Mouse (Mus musculus) layer of hippocampus, postnatal 36 days (tissue): Measurements from ENCODE around the gene Umad1. TPM values are rescaled to one million over a fixed set of nuclear protein-coding genes. Genes with fewer than 3 reads are reported as not detected.

Source experiments
- DNase-seq, 2 experiments: peaks; one replicate each; pipeline ENCODE4 v3.0.0; 2022
- total RNA-seq, 2 experiments: library from RNA; stranded (reverse); gene quantifications; 2 replicates each; pipeline ENCODE4 v1.2.3; 2021

Umad1 gene
- total RNA-seq = 10 to 100 TPM; 30.7 to 39.7 TPM

DNA sequence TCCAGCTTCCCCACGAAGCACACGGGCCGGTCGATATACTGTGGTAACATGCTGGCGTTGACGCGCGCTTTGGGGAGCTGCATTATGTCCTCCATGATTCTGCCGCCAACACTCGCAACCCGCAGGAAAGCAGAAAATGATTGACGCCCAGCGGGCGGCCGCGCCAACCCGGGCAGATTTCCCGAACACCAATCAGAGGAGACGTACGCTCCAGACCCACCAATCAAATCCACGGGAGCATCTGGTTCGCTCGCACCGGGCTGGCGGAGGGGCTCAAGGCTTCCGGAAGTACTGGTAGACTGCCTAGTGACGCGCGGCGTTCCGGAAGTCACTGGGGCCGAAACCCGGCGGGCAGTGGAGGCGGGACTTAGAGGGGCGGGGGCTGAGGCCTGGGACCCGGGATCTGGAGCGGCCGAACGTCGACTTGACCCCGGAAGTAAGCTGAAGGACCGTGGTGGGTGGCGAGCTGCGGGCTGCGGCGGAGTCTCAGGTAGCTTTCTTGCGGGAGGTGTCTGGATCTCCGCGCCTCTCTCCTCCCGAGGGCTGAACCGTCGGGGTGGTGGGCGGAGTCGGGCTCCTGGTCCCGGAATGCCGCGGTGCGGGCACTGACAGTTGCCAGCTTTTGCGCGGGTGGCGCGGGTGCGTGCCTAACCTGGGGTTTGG is at the start of gene Umad1, which contains the start of the genes Rpa3 and Gm45062:
Umad1 (plus strand) TSS at position 285 of the 663 bp plus-strand sequence.
Rpa3 (minus strand) TSS at position 170 of the 663 bp plus-strand sequence.
Gm45062 (plus strand) TSS at position 447 of the 663 bp plus-strand sequence.
- DNase-seq = peak; percentile 97 to 98

GRCm38 (mm10) chr6:8209866-8210186 is 49.3 kb upstream of the Umad1 start:
- DNase-seq = no peak

DNA sequence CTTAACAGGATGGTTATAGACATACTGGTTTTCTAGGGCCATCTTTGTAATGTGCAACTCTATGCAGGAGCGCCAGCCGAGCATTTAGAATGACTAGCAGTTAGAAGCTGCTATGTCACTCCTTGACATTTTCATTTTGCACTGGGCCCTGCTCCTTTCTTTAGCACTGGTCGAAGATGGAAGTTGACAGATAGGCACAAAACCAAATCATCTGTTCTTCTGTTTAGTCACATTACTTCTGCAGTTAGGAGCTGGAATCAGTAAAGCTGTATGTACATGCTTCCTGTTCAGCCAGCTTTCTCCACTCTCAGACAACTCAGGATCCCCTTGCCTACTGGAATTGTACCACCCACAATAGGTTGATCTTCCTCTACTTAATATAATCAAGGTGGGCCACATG is 48.4 kb upstream of the Umad1 start:
- no peak for DNase-seq

GRCm38 (mm10) chr6:8227035-8227434 is 32.1 kb upstream of the Umad1 start:
- DNase-seq = peak in 1 of 2 experiments; percentile 25

DNA sequence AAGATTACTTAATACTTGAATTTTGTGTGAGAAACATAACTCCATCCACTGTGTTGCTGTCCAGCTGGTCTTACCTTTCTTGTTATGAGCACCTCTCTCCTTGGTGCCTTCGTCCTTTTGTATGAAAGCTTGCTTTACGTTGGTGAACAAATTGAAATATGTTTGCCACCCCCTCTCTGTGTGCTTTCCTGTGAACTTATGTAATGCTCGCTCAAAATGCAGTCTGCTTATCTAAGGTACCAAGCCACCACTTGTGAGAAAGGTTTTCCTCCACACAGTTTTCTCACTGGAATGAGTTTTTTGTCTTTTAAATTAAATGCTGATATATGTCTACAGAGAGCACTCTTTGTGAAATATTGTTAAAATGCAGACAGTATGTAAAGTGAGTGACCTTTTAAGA is 30.5 kb upstream of the Umad1 start:
- DNase-seq = no peak

- DNase-seq = no peak
Measured at GRCm38 (mm10) chr6:8258316-8258715, 772 bp upstream of the Umad1 start.

DNA sequence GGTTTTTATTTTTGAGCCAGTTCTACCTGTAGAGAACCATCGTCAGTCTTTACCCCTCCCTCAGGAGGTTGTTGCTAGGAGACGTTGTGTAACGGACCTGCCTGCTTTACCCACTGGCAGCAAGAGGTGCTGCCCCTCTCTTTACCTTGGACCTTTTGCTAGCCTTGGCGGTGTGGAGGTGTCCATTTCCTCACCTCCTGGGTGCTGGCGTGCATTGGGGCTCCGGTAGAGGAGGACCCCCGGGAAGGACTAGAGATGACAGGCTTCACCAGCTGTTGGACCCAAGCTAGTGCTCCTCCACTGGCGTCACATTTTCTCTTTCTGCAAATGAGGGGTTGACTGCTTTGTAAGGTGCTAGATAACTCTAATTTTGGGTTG is 568 bp downstream of the Umad1 start:
- no peak for DNase-seq

DNA sequence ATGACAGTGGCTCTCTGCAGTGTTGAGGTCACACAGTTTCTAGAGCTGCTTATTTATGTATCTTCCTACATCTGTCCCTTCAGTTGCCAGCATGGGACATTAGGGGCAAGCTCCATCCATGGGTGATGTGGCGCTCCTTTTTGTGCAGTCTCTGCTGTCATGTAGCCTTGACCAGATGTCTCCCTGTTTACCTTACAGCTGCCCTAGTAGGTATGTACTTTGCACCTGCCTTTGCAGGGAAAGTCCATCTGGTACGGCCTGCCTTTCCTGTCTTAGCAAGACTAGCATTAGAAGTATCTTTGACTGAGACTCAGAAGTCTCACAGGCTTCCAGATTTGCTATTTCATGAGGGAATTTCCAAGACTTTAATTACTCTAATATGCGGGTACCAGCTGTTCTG is 12.0 kb downstream of the Umad1 start:
- DNase-seq = no peak

DNA sequence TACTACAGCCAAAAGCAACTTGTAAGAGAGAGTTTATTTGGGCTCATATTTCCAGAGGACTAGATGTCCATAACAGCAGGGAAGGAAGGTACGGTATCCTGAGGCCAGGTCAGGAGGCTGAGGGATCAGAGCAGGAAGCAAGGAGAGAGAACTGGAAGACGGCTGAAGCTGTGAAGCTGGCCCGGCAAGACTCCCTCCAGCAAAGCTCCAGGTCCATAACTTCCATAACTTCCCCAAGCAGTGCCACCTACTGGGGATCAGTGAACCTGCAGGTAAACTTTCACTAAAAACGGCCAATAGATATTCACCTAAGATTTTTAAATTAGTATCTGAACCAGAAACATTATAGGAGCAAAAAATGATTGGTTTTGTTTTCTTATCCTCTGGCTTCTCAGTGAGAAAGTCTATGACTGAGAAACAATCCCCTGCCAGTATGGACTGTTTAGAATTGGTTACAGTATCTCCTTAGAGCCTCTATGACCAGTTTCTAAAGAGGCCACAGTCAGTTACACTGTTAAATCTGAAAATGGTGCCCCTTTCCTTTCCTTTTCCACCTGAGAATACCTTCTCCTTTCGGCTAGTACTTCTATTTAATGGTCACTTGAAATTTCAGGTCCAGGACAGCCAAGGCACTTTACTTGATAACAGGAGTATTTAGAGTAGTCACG is 15.4 kb downstream of the Umad1 start:
- peak in 1 of 2 experiments; percentile 8 for DNase-seq

GRCm38 (mm10) chr6:8275098-8275497 is 16.0 kb downstream of the Umad1 start:
- peak; percentile 33 to 70 for DNase-seq

GRCm38 (mm10) chr6:8276431-8276830 is 17.3 kb downstream of the Umad1 start:
- no peak for DNase-seq

GRCm38 (mm10) chr6:8278426-8279002 is 19.4 kb downstream of the Umad1 start:
- DNase-seq = no peak

DNA sequence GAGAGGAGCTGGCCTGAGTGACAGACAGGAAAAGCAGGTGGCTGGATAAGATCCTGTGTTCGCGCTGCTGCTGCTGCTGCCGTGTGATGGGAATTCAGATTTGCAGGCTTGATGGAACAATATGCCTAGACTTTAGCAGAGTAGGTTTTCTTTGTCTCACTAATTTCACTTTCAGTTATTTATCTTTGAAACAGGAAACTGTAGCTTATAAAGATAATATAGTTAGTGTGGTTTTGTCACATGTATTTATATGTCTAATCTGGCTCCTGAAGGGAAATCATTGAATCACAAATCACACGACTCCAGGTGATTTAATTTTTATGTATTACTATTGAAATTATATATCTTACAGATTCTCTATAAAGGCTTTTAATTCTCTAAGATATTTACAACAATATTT is 24.2 kb downstream of the Umad1 start:
- no peak for DNase-seq

GRCm38 (mm10) chr6:8285401-8285960 is 26.4 kb downstream of the Umad1 start:
- DNase-seq = no peak

- no peak for DNase-seq
Measured at GRCm38 (mm10) chr6:8286146-8286545, 27.1 kb downstream of the Umad1 start.

DNA sequence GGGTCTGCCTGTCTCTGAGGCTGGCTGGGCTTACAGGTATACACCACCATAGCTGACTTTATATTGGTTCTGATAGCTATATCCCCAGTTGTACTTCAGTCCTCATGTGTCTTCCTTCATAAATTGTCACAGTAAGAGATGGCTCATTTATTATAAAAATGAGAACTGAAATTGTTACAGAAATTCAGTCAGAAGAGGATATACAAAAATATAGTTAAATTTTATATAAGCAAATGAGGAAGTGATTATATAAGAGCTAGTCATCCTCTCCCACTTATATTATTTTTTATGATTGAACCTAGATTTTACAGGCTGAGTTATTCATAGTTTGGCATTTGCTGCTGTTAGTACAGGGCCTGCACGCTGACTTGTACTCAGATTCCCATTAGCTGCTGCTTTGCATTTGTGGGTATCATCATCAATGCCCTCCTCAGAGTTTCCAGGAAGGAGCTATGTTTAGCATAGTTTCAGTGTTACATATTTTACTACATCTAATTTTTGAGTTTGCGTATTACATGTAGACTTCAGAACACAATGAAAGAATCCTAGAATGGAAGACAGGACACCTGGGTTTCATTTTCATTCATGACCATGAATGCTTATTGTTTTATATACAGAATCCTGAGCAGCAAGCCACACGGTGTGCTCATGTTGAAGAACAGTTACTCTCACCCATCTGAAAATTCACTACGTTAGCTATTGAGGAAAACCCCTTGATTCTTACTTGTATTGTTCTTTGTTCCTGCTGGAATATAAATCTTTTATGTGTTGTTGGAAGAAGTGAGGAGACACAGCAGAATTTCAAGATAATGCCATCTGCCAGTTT is 29.9 kb downstream of the Umad1 start:
- DNase-seq = no peak

GRCm38 (mm10) chr6:8294048-8294784 is 35.1 kb downstream of the Umad1 start:
- no peak for DNase-seq

- DNase-seq = no peak
Measured at GRCm38 (mm10) chr6:8299066-8299863, 40.2 kb downstream of the Umad1 start.

- no peak for DNase-seq
Measured at GRCm38 (mm10) chr6:8307878-8308775, 49.0 kb downstream of the Umad1 start.

DNA sequence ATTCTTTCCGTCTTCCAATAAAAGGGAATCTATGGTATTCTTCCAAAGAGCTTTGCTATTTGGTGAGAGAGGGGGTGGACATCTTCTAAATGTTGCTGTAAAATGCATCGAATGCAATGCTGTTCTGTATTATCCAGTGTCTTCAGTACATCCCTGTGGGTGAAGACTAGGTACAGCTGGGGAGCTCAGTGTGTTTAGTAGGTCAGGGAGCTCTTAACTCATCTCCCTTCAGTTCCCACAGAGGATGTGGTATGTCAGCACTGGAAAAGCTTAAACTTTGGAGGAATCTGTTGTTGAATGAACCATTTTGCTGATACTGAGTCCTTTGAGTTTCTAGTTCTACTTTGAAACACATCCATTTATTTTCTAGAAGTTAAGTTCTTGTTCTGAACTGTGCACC is 53.5 kb downstream of the Umad1 start:
- DNase-seq = no peak
